Mouse (Mus musculus) layer of hippocampus, postnatal 25 days (tissue): Measurements from ENCODE around the gene Glo1. TPM values are rescaled to one million over a fixed set of nuclear protein-coding genes. Genes with fewer than 3 reads are reported as not detected.

Source experiments
- DNase-seq, 2 experiments: peaks; one replicate each; pipeline ENCODE4 v3.0.0; 2022; ENCODE audit warnings: mixed read lengths in 2 of 2, low spot score in 1 of 2; ENCODE audit errors: extremely low spot score in 1 of 2
- total RNA-seq, 2 experiments: library from RNA; stranded (reverse); gene quantifications; 2 replicates each; pipeline ENCODE4 v1.2.3; 2021

Glo1 gene
- total RNA-seq, 2 experiments from 2014 or later, result 179 to 204 TPM

DNA sequence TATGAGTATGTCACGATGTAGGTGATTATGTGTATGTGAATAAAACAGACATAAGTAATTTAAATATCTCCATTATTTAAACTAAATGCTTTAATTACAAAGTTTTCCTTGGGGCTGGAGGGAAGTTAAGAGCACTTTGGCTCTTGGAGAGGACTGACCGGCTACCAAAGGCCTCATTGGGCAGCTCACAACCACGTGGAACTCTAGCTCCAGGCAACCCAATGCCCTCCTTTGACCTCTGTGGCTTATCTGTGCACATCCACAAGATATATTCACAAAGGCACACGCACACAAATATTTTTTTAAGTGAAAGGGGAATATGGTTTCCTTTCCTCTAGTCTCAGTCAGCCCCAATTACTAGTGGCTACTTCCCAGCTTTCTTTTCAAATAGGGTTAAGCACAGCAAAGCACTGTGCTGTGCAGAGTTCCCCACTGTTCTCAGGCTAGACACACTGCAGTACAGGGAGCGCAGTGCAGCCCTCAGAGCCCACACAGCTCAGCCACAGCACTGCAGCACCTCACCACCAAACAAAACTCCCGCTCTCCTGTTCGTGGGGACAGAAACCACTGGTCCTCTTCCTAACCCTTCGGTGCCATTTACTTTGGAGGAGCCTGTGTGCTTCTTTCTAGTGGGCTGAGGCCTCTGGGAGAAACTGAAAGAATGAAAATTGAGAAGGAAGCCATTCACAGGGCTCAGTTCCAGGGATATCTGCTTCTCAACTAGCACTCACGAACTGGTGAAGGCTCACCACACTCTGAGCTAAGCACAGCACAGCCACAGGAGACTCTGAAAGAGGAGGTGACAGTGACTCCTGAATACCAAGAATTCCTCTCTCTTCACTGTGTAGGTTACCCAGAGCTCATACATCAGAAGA, 76.5 kb downstream of the Glo1 start:
- DNase-seq, result no peak

DNA sequence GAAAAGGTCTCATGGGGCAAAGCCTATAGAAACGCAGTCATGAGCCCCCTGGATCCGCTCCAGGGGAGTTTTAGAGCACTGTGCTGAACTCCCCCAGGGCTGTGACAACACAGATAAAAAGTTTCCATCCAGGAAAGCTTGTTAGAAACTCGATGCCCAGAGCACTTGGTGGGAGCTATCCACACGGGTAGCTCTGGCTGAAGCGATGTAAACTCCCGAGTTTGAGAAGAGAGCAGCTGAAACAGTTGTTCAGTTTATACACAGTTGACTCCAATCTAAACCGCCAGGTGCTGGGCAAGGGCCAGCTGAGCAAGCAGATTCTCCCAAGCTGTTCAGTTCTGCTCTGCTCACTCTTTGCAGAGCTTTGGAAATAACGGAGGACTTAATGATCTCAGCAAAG, 87.6 kb downstream of the Glo1 start:
- DNase-seq, result peak; percentile 67 to 68

DNA sequence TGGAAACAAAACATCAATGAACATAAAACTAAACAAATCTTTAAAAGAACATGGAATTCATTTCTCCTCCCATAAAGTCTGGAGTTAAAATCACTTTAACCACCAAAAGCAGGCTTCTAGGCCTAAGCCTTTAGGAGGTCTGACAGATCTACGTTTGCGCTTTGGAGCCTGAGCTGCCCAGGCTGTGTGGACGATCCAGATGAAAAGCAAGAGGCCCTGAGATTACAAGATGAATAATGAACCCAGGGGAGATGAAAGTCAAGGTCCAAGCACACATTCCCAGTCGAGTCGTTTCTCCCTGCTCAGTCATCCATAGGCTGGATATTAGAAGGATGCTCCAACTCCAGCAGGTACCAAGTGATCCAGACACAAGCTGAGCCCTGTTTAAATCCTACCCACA, 90.0 kb downstream of the Glo1 start:
- DNase-seq, result no peak

Other genes with a start within 250 kb of the Glo1 start
- 100 to 1,000 TPM; 138 to 162 TPM for gene Btbd9, start 50.4 kb downstream of the Glo1 start, total RNA-seq
- gene Dnah8, start 2.5 kb downstream of the Glo1 start, total RNA-seq, result 1 to 10 TPM; 1.6 to 2.4 TPM